Mouse (Mus musculus) kidney, adult 18-20 months (tissue): ENCODE data around the gene Fbxo11.
A peak's percentile ranks its signal among the peaks of the same experiment; 100 is the strongest.
"Not testable (repeated sequence)": the region's sequence is repeated elsewhere in the genome, so short reads cannot be mapped to it uniquely, and the experiment has no call there.

Experiments
- DNase-seq: peaks from one replicate; pipeline ENCODE4 v3.0.0; 2021

Gene Fbxo11

DNA sequence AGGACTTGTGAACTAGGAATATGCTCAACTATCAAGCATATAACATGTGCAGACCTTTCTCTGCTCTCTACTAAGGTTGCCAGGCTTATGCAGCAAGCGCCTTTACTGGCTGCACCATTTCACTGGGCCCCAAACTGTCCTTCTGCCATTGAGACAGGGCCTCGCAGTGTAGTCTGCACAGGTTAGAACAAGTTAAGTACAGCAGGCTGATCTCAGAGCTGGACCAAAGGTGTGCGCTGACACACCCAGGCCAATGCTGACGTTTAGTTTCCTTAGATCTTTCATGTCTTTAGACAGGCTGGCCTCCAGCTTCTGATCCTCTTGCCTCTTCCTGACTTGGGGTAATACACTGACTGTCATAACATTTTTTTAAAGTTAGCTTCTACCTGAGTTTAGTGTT is 67.3 kb downstream of the Fbxo11 start:
- DNase-seq: no peak

GRCm38 (mm10) chr17:87993338-87993737 is 71.8 kb downstream of the Fbxo11 start:
- DNase-seq: no peak

DNA sequence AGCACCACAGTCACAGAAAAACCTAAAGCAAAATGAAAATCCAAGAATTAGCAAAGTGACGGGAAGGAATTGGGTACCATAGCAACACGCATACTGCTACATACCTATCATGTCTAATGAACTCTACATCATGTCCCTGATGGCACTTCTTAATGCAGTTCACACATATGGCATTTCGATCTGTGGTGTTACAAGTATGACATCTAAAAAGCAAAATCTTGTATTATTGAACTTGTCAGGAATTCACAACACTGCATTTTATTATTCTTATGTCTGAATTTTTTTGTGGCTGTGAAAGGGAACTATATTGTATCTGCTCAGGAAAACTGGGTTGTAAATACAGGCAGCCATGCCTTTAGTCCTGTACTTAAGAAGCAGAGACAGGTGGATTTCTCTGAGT is 72.9 kb downstream of the Fbxo11 start:
- no peak for DNase-seq

- DNase-seq: no peak
Measured at GRCm38 (mm10) chr17:87987507-87987906, 77.6 kb downstream of the Fbxo11 start.

DNA sequence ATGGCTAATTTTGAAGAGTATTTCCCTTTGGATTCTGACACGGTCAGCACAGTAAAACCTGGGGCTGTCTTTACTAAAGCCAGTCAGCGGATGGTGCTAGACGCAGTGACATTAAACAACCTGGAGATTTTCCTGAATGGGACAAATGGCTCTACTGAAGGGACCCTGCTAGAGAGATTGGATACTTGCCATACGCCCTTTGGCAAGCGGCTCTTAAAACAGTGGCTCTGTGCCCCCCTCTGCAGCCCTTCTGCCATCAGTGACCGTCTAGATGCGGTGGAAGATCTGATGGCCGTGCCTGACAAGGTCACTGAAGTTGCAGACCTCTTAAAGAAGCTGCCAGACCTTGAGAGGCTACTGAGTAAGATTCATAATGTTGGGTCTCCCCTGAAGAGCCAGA is 79.2 kb downstream of the Fbxo11 start:
- DNase-seq: no peak

DNA sequence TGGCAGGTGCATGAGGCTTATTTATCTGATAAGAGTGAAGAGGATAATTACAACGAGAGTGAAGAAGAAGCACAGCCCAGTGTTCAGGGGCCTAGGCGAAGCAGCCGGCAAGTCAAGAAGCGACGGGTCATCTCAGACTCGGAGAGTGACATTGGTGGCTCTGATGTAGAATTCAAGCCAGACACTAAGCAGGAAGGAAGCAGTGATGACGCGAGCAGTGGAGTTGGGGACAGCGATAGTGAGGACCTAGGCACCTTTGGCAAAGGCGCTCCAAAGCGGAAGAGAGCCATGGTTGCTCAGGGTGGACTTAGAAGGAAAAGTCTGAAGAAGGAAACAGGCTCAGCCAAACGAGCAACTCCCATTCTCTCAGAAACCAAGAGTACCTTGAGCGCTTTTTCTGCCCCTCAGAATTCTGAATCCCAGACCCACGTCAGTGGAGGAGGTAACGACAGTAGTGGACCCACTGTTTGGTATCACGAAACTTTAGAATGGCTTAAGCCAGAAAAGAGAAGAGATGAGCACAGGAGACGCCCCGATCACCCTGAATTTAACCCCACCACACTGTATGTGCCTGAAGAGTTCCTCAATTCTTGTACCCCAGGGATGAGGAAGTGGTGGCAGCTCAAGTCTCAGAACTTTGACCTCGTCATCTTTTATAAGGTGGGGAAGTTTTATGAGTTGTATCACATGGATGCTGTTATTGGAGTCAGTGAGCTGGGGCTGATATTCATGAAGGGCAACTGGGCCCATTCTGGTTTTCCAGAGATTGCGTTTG is 80.5 kb downstream of the Fbxo11 start:
- DNase-seq: no peak

DNA sequence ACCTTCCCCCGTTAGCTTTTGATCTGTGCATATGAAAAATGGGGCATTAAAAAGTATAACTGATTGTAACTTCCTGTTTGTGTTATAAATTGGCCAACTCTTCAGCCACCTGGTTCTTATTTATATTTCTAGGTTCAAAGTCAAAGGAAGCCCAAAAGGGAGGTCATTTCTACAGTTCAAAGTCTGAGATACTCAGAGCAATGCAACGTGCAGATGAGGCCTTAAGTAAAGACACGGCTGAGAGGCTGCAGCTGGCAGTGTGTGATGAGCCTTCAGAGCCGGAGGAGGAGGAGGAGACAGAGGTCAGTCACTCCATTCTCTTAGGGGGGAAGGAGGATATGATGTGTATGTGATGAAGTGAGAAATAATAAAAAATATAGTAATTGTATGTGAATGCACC is 81.8 kb downstream of the Fbxo11 start:
- no peak for DNase-seq

DNA sequence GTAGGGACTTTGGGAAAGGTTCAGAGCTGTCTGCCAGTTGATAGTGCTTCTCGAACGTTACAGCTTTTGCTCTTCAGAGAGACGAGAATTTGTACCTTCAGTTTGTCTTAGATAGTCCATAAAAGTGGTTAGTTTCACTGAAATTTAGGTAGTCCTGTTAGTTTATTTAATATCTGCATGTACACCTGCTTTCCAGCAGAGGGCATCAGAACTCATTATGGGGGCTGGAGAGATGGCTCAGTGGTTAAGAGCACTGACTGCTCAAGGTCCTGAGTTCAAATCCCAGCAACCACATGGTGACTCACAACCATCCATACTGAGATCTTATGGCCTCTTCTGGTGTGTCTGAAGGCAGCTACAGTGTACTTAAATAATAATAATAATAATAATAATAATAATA is 83.0 kb downstream of the Fbxo11 start:
- DNase-seq: no peak

DNA sequence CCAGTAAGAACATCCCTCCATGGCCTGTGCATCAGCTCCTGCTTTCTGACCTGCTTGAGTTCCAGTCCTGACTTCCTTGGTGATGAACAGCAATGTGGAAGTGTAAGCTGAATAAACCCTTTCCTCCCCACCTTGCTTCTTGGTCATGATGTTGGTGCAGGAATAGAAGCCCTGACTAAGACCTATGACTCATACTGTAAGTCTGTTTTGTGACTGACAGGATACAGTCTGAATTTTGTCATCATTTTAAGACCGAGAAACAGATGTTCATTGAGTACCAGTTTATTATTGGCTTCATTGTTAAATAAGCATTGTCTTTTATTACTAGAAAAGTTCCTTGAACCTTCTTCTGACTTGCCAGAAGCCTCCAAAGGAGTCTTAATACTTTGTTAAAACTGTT is 85.4 kb downstream of the Fbxo11 start:
- DNase-seq: not testable (repeated sequence)

- not testable (repeated sequence) for DNase-seq
Measured at GRCm38 (mm10) chr17:87976927-87977326, 88.2 kb downstream of the Fbxo11 start.

- no peak for DNase-seq
Measured at GRCm38 (mm10) chr17:87976154-87976806, 88.8 kb downstream of the Fbxo11 start.

DNA sequence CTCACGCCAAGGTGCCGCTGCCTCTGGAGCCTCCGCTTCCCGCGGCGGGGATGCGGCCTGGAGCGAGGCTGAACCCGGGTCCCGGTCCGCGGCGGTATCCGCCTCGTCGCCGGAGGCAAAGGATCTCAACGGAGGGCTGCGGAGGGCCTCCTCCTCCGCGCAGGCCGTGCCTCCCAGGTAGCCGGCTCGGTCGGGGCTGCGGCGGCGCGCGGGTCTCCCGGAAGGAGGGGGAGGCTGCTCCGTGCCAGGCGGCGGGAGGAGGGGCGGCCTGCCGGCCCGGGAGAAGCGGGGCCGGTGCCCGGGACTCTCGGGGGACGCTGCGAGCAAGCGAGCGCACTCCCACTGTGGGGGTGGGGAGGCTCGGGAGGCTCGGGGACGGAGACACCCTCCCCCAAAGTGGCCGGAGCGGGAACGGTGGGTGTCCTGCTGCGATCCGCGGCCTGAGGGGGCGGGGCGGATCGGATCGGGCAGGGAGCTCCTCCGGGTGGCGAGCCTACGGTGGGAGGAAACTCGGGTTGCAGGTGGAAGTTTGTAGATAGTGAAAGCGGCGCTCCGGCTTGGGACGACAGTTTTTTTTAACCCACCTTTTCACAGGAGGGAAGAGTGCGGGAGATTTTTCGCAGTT is 89.8 kb downstream of the Fbxo11 start:
- DNase-seq: peak; percentile 74

DNA sequence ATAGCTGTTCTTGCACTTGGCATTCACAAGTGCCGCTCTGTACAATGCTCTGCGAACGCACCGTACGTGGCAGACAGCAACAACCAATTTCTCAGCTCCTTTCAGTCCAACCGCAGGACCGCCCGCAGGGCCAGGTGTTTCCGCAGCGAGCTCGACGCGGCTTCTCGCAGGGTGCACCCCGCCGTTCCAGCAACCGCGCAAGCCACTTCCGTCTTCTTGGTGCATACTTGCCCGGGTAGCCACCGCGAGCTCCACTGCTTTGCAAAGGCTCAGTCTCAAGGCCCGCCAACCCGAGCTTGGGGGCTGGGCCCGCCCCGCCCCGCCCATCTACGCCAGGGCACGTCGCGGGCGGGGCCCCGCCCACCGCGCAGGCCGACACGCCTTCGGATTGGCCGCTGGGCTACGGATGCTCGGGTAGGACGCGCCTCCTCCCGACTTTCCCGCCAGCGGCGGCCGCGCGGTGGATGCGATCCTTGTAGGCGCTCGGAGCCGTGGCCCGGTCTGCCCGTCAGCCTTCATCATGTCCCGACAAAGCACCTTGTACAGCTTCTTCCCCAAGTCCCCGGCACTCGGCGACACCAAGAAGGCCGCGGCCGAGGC is 90.4 kb downstream of the Fbxo11 start, which contains the start of gene Msh6:
Gene Msh6 (plus strand): TSS at position 434 of the 600 bp plus-strand sequence.
- peak; percentile 89 for DNase-seq

DNA sequence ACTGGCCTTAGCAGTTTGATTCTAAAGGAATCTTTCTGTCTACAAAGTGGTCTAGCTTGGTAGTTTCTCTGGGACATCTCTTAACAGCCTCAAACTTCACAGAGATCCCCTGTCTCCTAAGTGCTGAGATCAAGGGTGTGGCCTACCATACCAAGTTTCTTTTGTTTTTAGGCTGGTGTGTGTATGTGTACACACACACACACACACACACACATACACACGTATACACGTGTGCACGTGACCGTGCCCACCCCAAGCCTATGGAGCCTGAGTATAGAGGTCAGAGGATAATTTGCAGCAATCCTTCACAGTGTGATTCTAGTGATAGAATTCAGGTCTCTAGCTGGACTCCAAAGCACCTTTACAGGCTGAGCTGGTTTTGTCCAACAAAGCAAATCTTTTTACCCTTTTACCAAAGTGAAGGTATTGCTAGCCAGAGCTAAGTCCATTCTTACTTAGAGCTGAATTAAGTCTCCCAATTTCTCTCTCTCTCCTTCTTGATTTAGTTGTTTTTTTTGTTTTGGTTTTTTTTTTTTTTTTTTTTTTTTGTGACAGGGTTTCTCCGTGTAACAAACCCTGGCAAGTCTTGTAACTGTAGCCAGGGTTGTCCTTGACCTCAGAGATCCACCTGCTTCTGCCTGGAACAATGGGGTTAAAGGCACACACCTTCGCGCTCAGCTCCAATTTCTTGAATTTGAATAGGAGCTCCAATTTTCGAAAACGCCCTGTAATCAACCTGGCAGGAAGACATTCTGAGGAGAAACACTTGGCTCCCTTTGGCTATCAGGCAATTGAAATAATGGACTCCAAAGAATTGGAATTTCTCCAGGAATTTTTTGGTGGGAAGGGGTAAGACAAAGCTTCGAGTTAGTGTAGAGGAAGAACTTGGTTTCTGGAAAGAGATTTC is 91.6 kb downstream of the Fbxo11 start:
- DNase-seq: no peak

- no peak for DNase-seq
Measured at GRCm38 (mm10) chr17:87972856-87973255, 92.2 kb downstream of the Fbxo11 start.

GRCm38 (mm10) chr17:87971696-87972591 is 93.1 kb downstream of the Fbxo11 start:
- not testable (repeated sequence) for DNase-seq

GRCm38 (mm10) chr17:87968483-87968926 is 96.6 kb downstream of the Fbxo11 start:
- DNase-seq: peak; percentile 35

- DNase-seq: no peak
Measured at GRCm38 (mm10) chr17:87963081-87964075, 101.7 kb downstream of the Fbxo11 start.

- not testable (repeated sequence) for DNase-seq
Measured at GRCm38 (mm10) chr17:87959931-87960330, 105.2 kb downstream of the Fbxo11 start.

- not testable (repeated sequence) for DNase-seq
Measured at GRCm38 (mm10) chr17:87959406-87959805, 105.7 kb downstream of the Fbxo11 start.
